Mouse (Mus musculus): Measurements from ENCODE around the gene Meaf6.

GRCm38 (mm10) chr4:125134192-125134591, 49.3 kb downstream of the Meaf6 start:
- no peak for TF ChIP-seq CTCF (IDR thresholded peaks at IDR 0.05; ENCODE audit: extremely low read depth, insufficient read length, insufficient replicate concordance, low read depth, low read length)
- no peak for TF ChIP-seq POLR2A (IDR thresholded peaks at IDR 0.05; ENCODE audit: low read depth, low read length)
